Mouse (Mus musculus): Measurements from ENCODE around the gene Tecpr2. TPM values are rescaled to one million over a fixed set of nuclear protein-coding genes. Genes with fewer than 3 reads are reported as not detected.

The Tecpr2 gene
- polyA plus RNA-seq (2016; fragmentation: Nextera tagmentation; extraction: Ambion mirVana), result 3.4 and 3.6 TPM in 2 replicates

DNA sequence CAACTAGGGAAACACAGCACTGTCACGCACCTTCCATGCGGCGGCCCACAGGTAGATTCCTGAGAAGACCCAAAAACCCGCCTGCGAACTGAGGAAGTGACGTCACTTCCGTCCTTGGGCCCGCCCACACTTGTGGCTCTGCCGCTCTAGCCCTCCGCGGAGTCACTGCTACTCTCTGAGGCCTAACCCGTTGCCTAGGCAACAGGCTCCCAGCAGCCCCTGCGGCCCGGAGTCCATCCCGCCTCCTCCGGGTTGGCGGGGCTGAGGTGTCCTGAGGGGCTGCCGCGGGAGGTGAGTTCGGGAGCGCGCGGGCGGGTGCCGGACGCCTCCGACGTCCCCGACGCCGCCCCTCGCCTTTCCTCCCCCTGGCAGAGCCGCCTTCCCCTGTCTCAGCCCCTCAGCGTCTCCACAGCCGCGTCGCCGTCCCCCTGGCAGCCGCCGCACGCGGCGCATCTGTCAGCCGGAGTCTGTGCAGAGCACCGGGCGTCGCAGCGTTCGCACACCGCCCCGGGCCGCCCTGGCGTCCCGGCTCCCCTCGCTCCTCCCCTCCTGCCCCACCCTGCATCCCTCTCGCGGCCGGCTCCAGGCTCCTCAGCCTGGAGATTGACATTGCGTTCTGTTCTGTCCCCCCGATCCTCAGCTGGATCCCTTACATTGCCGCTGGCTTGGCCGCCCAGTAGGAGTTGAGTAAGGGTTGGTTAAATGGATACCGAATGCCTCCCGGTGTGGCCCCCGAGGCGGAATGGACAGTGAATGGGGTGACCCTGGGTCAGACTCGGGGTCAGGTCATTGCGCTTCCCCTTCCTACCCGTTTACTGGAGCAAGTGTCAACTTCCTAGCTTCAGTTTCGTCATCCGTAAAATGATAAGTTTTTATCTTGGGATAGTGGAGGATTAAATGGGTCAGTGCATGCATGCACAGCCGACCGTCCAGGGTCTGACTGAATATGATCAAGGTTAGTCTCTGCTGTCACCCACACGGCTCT, at the start of gene Tecpr2, which contains the start of gene Cinp:
Gene Tecpr2, plus strand, starts transcription at position 229 of the 985 bp plus-strand sequence.
Gene Cinp, minus strand, starts transcription at position 110 of the 985 bp plus-strand sequence.
- under 1% methylated on average over 69 of the region's 74 CpGs for WGBS (ENCODE audit: insufficient replicate concordance)
- Histone ChIP-seq H3K27ac (peak within 1 kb of the TSS; percentile 96), H3K9me3 (replicated peaks) (no peaks in the 10 kb centered on the region), H3K4me2 (peak within 1 kb of the TSS; percentile 87), H3K9ac (peak within 1 kb of the TSS; percentile 88), H3K36me3 (peaks cover 15% of the 10 kb centered on the region), H3K27me3 (replicated peaks) (no peaks in the 10 kb centered on the region), H3K4me3 (peak within 1 kb of the TSS; percentile 86), H3K4me1 (peaks cover 76% of the 10 kb centered on the region)
- peak; percentile 98 for ATAC-seq

DNA sequence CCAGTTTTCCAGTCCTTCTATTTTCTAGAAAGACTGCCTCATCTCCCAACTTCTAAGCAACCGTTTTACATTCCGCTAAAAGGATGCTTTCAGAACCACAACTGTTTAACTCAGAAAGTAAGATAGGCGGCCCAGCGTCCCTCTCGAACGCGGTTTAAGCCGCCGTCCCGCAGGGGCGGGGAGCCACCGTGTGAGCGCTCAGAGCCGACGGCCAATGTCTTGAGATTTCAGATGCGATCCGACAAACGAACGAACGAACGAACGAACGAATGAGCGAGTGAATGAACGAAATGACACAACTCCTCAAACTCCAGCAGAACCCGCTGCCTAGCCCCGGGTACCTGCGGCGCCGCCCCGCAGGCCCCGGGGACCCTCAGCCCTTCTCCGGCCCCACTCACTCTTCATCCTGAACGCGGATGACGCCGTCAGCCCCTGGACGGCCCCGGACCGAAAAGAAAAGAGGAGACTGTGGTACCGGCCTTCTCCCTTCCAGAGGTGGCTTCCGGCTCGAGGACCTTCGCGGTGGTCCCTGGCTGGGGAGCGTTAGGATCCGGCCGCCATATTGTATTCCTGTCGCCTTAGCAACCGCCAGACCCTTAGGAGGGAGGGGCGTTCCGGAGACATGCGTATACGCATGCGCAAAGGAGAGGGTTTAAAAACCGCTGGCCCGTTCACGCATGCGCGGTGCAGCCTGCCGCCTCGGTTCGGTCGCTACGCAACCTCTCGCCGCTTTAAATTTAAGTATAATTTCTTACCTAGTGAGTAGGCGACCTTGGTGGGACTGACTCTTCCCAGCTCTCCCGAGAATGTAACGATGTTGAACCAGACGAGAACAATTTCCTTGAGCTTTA, 48.5 kb upstream of the Tecpr2 start, which contains the start of gene Mok:
Gene Mok, minus strand, starts transcription at position 592 of the 851 bp plus-strand sequence.
- H3K4me2 ChIP-seq, result peak within 1 kb of the TSS; percentile 80
- WGBS (ENCODE audit: insufficient replicate concordance), result under 1% methylated on average over 71 of the region's 71 CpGs
- peak within 1 kb of the TSS; percentile 74 for H3K4me3 ChIP-seq
- peaks cover 15% of the 10 kb centered on the region; the same call in 1 of the 2 replicates for H3K27me3 ChIP-seq (replicated peaks)
- H3K4me1 ChIP-seq, result peaks cover 37% of the 10 kb centered on the region
- H3K9me3 ChIP-seq (replicated peaks), result no peaks in the 10 kb centered on the region
- peak; percentile 40; the same call in 1 of the 2 replicates for ATAC-seq
- no peaks in the 10 kb centered on the region for H3K36me3 ChIP-seq
- H3K27ac ChIP-seq, result no peak within 1 kb of the TSS
- peak within 1 kb of the TSS; percentile 60 for H3K9ac ChIP-seq

DNA sequence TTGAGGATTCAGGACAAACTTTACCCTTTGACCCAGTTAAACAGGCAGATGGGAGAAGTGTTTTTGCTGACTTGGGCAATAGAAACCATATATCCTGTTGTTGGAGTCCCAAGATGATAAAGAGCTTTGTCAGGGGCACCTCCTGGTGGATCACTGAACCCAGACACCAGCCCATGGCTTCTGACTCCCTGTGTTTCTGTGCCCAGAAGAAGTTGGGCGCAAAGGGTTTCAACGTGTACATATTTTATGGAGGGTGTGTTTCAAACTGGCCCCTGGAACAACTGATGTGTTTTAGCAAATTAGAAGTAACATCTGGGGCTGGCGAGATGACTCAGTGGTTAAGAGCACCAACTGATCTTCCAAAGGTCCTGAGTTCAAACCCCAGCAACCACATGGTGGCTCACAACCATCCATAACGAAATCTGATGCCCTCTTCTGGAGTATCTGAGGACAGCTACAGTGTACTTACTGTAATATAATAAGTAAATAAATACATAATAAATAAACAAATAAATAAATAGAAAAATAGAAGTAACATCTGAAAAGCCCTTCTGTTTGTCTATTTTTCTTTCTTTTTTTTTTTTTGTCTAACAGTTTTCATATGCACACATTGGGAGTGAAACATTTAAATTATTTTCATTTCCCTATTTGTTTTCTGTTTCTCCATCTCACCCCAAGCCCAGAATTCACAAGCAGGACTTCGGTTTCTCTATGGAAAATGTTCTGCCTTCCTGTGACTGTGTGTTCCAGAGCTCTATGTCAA, 47.2 kb upstream of the Tecpr2 start:
- Histone ChIP-seq H3K4me2 (peak overlapping the region; percentile 80; the same call in 1 of the 2 replicates), H3K27ac (no peak overlapping the region), H3K9me3 (replicated peaks) (no peaks in the 10 kb centered on the region), H3K4me1 (peaks cover 44% of the 10 kb centered on the region), H3K27me3 (replicated peaks) (peaks cover 12% of the 10 kb centered on the region; the same call in 1 of the 2 replicates), H3K9ac (no peak overlapping the region), H3K36me3 (no peaks in the 10 kb centered on the region), H3K4me3 (no peak overlapping the region)
- WGBS (ENCODE audit: insufficient replicate concordance), result 63% methylated on average over 5 of the region's 5 CpGs
- ATAC-seq, result no peak

DNA sequence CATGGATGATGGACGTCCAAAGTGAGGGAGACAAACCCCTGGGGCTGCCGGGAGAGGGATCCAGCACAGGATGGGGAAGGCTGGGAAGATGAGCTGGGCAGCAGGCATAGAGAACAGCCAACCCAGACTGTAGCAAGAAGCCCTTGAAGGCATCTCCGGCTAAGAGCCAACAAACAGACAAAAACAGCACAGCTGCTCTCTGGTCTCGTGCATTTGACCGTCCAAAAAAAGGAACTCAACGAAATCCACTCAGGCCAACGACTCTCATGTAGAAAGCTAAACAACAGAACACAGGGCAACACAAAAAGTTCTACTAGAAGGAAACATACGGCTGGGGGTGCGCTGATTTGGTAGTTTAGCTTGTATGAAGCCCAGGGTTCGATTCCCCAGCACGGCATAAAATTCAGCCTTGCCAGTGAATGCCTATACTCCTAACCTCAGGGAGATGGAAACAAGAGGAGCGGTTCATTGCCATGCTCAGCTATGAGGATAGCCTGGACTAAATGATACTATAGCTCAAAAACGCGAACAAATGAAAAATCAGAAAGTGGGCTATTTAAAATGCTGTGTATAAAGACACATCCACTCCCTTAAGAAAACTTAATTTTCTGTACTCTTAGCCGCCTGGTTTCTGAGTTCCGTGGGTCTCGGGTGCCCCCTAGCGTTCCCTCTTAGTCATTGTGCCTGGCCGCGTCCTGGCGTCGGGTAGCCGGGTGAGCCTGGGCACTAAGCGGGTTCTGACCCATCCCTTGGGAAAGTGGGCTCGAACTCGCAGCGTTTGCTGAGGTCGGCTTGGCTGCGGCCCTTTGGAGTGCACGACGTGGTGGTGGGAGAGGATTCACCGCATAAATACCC, 45.6 kb upstream of the Tecpr2 start:
- peaks cover 5% of the 10 kb centered on the region; the same call in 1 of the 2 replicates for H3K27me3 ChIP-seq (replicated peaks)
- H3K27ac ChIP-seq, result peak overlapping the region; percentile 85
- peaks cover 42% of the 10 kb centered on the region for H3K4me1 ChIP-seq
- WGBS (ENCODE audit: insufficient replicate concordance), result 17% methylated on average over 32 of the region's 32 CpGs
- H3K4me3 ChIP-seq, result peak overlapping the region; percentile 69
- H3K9me3 ChIP-seq (replicated peaks), result no peaks in the 10 kb centered on the region
- peak; percentile 13; the same call in 1 of the 2 replicates for ATAC-seq
- peak overlapping the region; percentile 78 for H3K9ac ChIP-seq
- peak overlapping the region; percentile 93 for H3K4me2 ChIP-seq
- no peaks in the 10 kb centered on the region for H3K36me3 ChIP-seq

DNA sequence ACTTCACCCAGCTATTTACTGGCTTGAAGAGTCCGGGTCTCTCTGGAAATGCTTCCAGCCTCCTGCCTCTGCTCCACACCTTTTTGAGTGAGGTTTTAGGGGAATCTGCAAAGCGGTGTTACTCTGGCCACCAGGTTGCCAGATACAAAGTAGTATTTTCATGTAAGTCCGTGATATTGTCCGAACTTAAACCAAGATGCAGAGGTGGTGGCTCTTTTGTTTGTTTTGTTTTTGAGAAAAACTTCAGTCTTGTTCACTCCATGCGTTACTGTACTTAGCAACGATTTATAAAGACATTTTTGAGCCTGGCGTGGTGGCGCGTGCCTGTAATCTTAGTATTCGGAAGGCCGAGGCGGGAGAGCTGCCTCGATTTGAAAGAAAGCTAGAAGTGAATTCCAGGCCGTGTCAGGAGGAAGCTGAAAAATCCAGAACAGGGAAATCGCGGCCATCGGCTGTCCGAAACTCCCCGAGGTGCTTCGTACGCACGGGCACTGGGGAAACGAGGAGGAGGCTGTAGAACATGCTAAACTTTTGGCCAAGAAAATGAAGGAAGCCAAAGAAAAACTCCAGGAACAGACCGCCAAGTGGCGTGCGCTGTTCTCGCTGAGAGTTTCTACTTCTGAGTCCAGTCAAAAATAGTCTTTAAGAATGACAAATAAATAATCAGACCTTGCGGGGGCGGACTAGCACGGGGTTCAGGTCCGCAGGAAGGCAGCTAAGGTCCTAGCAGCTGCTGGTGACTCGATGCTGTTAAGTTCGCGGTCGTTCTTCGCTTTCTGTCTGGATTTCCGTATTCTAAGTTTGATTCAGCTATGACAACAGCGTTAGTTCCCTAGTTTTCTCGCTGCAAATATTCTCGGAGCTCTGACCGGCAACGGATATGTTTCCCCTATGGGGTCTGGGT, 44.6 kb upstream of the Tecpr2 start:
- Histone ChIP-seq H3K27me3 (replicated peaks) (no peaks in the 10 kb centered on the region), H3K9ac (peak overlapping the region; percentile 78), H3K36me3 (no peaks in the 10 kb centered on the region), H3K9me3 (replicated peaks) (no peaks in the 10 kb centered on the region), H3K4me3 (peak overlapping the region; percentile 69), H3K4me2 (peak overlapping the region; percentile 93), H3K4me1 (peaks cover 42% of the 10 kb centered on the region), H3K27ac (peak overlapping the region; percentile 85)
- peak; percentile 62 for ATAC-seq
- under 1% methylated on average over 42 of the region's 42 CpGs for WGBS (ENCODE audit: insufficient replicate concordance)

DNA sequence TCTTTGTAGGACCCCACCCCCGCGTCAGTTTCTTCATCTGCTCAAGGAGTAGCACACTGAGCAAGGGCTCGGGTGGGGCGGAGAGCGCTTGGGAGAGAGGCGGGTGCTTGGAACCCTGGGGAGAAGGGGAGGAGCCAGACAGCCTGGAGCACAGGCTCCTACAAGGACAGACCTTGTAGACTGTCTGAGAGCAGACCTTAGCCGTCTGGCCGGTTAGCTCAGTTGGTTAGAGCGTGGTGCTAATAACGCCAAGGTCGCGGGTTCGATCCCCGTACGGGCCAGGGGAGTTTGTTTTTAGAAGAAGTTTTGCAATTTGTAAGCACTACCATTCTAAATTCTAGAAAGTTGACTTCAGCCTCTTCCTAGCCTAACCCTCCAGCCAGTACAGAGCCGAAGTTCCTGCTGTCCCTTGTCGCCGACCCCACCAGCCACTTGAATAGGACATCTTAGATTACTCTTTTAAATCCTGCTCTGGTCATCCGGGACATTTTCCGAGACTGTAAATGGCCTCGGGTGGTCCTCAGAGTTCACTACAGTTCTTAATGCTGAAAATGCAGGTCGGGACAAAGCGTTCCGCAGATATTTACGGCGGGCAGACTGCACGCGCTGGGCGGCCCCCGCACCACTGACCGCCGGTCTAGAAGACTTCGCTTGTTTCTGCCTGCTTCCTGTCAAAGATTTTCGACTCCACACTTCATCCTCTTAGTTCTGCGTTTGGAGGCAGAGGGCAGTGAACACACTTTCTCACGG, 43.8 kb upstream of the Tecpr2 start:
- peak overlapping the region; percentile 78 for H3K9ac ChIP-seq
- ATAC-seq, result peak; percentile 92
- WGBS (ENCODE audit: insufficient replicate concordance), result under 1% methylated on average over 36 of the region's 36 CpGs
- peak overlapping the region; percentile 69 for H3K4me3 ChIP-seq
- H3K4me2 ChIP-seq, result peak overlapping the region; percentile 93
- no peaks in the 10 kb centered on the region for H3K36me3 ChIP-seq
- peak overlapping the region; percentile 85 for H3K27ac ChIP-seq
- peaks cover 43% of the 10 kb centered on the region for H3K4me1 ChIP-seq
- no peaks in the 10 kb centered on the region for H3K9me3 ChIP-seq (replicated peaks)
- H3K27me3 ChIP-seq (replicated peaks), result no peaks in the 10 kb centered on the region

DNA sequence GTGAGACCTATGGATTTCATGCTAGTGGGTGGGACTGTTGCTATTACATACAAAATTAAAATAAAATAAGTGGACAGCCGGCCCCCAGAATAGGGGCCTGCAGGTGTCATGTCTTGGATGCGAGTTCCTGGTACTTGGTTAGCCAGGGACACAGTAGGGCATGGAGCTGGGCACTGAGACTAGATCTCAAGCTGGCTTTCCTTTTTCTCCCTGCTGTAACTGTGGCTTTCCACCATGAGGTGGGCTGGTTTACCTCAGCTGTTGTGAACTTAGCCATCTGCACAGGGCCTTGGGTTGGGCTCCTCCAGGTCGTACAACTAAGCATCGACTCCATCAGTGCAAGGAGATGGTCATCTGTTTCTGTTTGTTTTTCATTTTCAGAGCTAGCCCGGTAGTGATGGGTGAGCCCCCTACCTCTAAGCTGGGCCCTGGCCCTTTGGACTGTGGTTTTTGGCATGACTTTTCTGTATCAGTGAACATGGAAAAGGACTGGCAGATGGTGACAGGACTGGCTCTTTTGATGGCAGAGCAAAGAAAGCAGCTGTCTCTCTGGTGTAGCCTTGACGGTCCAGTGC, 42.8 kb upstream of the Tecpr2 start:
- H3K4me3 ChIP-seq, result peak overlapping the region; percentile 69
- H3K4me1 ChIP-seq, result peaks cover 48% of the 10 kb centered on the region
- peak overlapping the region; percentile 93 for H3K4me2 ChIP-seq
- H3K36me3 ChIP-seq, result no peaks in the 10 kb centered on the region
- no peak overlapping the region for H3K27ac ChIP-seq
- peak overlapping the region; percentile 78 for H3K9ac ChIP-seq
- H3K9me3 ChIP-seq (replicated peaks), result no peaks in the 10 kb centered on the region
- WGBS (ENCODE audit: insufficient replicate concordance), result 73% methylated on average over 6 of the region's 6 CpGs
- no peak for ATAC-seq
- H3K27me3 ChIP-seq (replicated peaks), result no peaks in the 10 kb centered on the region

DNA sequence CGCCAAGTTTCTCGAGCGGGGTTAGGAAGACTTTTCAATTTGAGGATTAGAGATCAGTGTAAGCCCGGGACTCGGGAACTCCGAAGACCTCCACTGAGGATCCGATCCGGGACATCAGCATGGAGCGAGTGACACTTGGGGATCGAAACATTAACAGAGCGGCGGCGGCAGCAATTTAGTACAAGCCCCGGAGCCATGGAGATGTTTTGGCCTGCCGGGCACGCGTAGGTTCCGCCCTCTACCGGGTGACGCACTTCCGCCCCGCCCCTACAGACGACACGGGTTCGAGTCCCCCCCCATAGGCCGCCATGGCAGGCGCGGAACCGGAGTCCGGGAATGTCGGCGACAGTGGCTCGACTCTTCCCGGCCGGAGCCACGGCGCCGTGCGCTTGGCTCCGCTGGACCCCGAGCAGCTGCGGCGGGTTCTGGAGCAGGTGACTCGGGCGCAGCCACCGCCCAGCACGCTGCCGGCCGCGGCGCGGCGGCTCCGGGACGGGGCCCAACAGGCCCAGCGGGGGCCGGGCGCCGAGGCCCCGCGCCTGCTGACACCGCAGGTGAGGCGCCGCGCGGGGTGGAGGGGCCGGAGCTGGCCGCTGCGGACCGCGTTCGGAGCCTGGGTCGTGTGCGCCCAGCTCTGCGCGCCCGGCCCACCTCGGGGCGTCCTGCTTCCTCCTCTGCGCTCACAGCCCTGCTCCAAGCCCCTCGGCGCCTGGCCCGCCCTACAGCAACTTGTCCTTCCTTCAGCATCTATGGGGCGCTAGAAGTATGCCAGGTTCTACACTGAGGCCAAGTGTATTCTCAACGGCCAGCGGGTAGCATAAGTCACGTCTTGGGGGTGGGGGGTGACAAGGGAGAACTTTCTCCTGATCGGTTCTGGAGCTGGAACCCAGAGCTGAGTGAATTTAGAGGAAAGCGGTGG, 38.8 kb upstream of the Tecpr2 start, which contains the start of gene Zfp839:
Gene Zfp839, plus strand, starts transcription at position 244 of the 919 bp plus-strand sequence.
- Histone ChIP-seq H3K4me1 (peaks cover 53% of the 10 kb centered on the region), H3K27me3 (replicated peaks) (no peaks in the 10 kb centered on the region), H3K4me3 (peak within 1 kb of the TSS; percentile 86), H3K9ac (peak within 1 kb of the TSS; percentile 91), H3K36me3 (peaks cover 5% of the 10 kb centered on the region), H3K4me2 (peak within 1 kb of the TSS; percentile 93), H3K27ac (peak within 1 kb of the TSS; percentile 86), H3K9me3 (replicated peaks) (no peaks in the 10 kb centered on the region)
- ATAC-seq, result peak; percentile 65
- WGBS (ENCODE audit: insufficient replicate concordance), result under 1% methylated on average over 88 of the region's 89 CpGs

Measured in liver, embryonic 12.5 days (tissue).